Mouse (Mus musculus): ENCODE data around the gene Zbtb1. TPM values are rescaled to one million over a fixed set of nuclear protein-coding genes. Genes with fewer than 3 reads are reported as not detected.

Zbtb1 gene
- polyA plus RNA-seq, 1 experiment from 2014 or later = 5.4 TPM

DNA sequence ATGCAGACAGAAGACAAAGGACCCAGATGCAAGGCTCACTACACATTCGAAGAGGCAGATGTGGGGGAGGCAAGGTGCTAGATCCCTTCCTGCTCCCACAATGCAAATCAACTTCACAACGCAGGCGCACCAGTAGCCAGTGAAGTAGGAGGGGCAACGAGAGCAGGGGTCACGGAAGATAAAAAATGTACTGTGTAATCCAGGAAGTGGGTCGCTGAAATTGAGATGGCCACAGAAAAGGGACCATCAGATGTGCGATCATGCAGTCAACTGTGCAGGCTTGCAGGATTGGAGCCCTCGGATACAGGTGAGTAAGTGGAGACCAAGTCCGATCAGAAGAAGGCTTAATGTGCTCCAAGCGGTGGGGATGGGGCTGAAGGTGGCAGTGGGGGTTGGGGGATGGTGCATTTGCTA is 74.3 kb downstream of the Zbtb1 start:
- H3K4me3 ChIP-seq (ENCODE audit: low read length) = peak overlapping the region; percentile 26; the same call in 1 of the 2 replicates
- peak; percentile 44 for ATAC-seq
- H3K4me1 ChIP-seq (ENCODE audit: control insufficient read depth, insufficient read depth, low read length) = 0 out of 2 replicates have a peak, but pooled peaks cover 4% of the 10 kb centered on the region
- peak overlapping the region; percentile 1; the same call in 1 of the 2 replicates for H3K4me2 ChIP-seq (ENCODE audit: low read depth, low read length)
- H3K27ac ChIP-seq (ENCODE audit: low read length) = no peak overlapping the region
- H3K36me3 ChIP-seq (ENCODE audit: control insufficient read depth, insufficient read depth, low read length) = no peaks in the 10 kb centered on the region
- no peaks in the 10 kb centered on the region for H3K27me3 ChIP-seq (replicated peaks; ENCODE audit: control insufficient read depth, insufficient read depth, low read length)
- no peak overlapping the region for H3K9ac ChIP-seq (ENCODE audit: low read depth, low read length)
- WGBS = 63% methylated on average over 10 of the region's 10 CpGs
- no peaks in the 10 kb centered on the region for H3K9me3 ChIP-seq (ENCODE audit: control insufficient read depth, low read length)

GRCm38 (mm10) chr12:76444862-76445261 is 74.8 kb downstream of the Zbtb1 start:
- Histone ChIP-seq H3K27me3 (replicated peaks; ENCODE audit: control insufficient read depth, insufficient read depth, low read length) (no peaks in the 10 kb centered on the region), H3K9me3 (ENCODE audit: control insufficient read depth, low read length) (no peaks in the 10 kb centered on the region), H3K27ac (ENCODE audit: low read length) (no peak overlapping the region), H3K4me3 (ENCODE audit: low read length) (peak overlapping the region; percentile 26; the same call in 1 of the 2 replicates), H3K9ac (ENCODE audit: low read depth, low read length) (no peak overlapping the region), H3K36me3 (ENCODE audit: control insufficient read depth, insufficient read depth, low read length) (no peaks in the 10 kb centered on the region), H3K4me1 (ENCODE audit: control insufficient read depth, insufficient read depth, low read length) (0 out of 2 replicates have a peak, but pooled peaks cover 4% of the 10 kb centered on the region), H3K4me2 (ENCODE audit: low read depth, low read length) (0 out of 2 replicates have a peak overlapping the region, but pooled peaks have one; percentile 1)
- no peak for ATAC-seq
- WGBS = 78% methylated on average over 6 of the region's 6 CpGs

- Histone ChIP-seq H3K27me3 (replicated peaks; ENCODE audit: control insufficient read depth, insufficient read depth, low read length) (no peaks in the 10 kb centered on the region), H3K36me3 (ENCODE audit: control insufficient read depth, insufficient read depth, low read length) (no peaks in the 10 kb centered on the region), H3K4me1 (ENCODE audit: control insufficient read depth, insufficient read depth, low read length) (0 out of 2 replicates have a peak, but pooled peaks cover 4% of the 10 kb centered on the region), H3K4me2 (ENCODE audit: low read depth, low read length) (no peak overlapping the region), H3K9me3 (ENCODE audit: control insufficient read depth, low read length) (no peaks in the 10 kb centered on the region), H3K9ac (ENCODE audit: low read depth, low read length) (no peak overlapping the region), H3K4me3 (ENCODE audit: low read length) (no peak overlapping the region), H3K27ac (ENCODE audit: low read length) (no peak overlapping the region)
- no peak for ATAC-seq
- 75% methylated on average over 11 of the region's 11 CpGs for WGBS
Measured at GRCm38 (mm10) chr12:76446201-76446600, 76.1 kb downstream of the Zbtb1 start.

Other genes with a start within 250 kb of the Zbtb1 start
- gene Esr2, start 193.0 kb upstream of the Zbtb1 start, polyA plus RNA-seq (2015; fragmentation: Nextera tagmentation; extraction: Ambion mirVana) = 0.04 and 0.05 TPM in 2 replicates
- gene Tex21, start 123.5 kb upstream of the Zbtb1 start, polyA plus RNA-seq (2015; fragmentation: Nextera tagmentation; extraction: Ambion mirVana) = 0.06 TPM in 1 of 2 replicates, not detected in the other
- gene Mthfd1, start 115.0 kb upstream of the Zbtb1 start, polyA plus RNA-seq (2015; fragmentation: Nextera tagmentation; extraction: Ambion mirVana) = 93.6 and 98.8 TPM in 2 replicates
- gene Akap5, start 45.4 kb upstream of the Zbtb1 start, polyA plus RNA-seq (2015; fragmentation: Nextera tagmentation; extraction: Ambion mirVana) = 2.6 and 2.8 TPM in 2 replicates
- gene Zbtb25, start 664 bp upstream of the Zbtb1 start, polyA plus RNA-seq (2015; fragmentation: Nextera tagmentation; extraction: Ambion mirVana) = 8.8 and 9.4 TPM in 2 replicates
- gene Hspa2, start 33.9 kb downstream of the Zbtb1 start, polyA plus RNA-seq (2015; fragmentation: Nextera tagmentation; extraction: Ambion mirVana) = 11.6 and 12.5 TPM in 2 replicates
- 0.99 and 1.5 TPM in 2 replicates for gene Ppp1r36, start 47.3 kb downstream of the Zbtb1 start, polyA plus RNA-seq (2015; fragmentation: Nextera tagmentation; extraction: Ambion mirVana)
- gene Plekhg3, start 160.6 kb downstream of the Zbtb1 start, polyA plus RNA-seq (2015; fragmentation: Nextera tagmentation; extraction: Ambion mirVana) = 8.8 and 9.3 TPM in 2 replicates